Mouse (Mus musculus): ENCODE measurements around the gene Npcd.

DNA sequence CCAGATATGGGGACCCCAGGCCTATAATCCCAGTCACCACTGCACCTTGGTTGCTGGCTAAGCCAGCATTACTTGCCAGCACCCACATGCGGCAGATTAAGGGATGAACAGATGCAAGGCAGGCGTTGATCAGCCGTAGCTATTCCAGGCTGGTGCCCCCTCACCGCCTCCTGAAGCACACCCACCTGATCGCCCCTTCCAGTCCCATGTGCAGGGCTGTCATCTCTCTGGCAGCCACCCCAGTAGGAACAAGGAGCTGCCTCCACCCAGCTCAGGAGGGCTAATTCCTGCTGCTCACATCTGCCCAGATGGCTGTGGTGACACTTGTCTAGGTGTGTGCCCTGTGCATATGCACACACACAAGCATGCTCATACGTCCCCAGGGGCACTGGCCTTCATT, 73.1 kb downstream of the Npcd start:
- no peak for TF ChIP-seq POLR2A (IDR thresholded peaks at IDR 0.05; ENCODE audit: low read depth, low read length)
- no peak for TF ChIP-seq CTCF (IDR thresholded peaks at IDR 0.05; ENCODE audit: borderline replicate concordance, insufficient read depth, low read length)

All from embryonic fibroblast, embryonic 13.5 days (primary cell).